Mouse (Mus musculus) ovary, adult 18-20 months (tissue): ENCODE measurements around the gene Slc25a26.
"Not testable (repeated sequence)": the region's sequence is repeated elsewhere in the genome, so short reads cannot be mapped to it uniquely, and the experiment has no call there.

Source experiments
- DNase-seq: peaks from one replicate; pipeline ENCODE4 v3.0.0; 2022; ENCODE audit warnings: low spot score, mixed read lengths

Gene Slc25a26

DNA sequence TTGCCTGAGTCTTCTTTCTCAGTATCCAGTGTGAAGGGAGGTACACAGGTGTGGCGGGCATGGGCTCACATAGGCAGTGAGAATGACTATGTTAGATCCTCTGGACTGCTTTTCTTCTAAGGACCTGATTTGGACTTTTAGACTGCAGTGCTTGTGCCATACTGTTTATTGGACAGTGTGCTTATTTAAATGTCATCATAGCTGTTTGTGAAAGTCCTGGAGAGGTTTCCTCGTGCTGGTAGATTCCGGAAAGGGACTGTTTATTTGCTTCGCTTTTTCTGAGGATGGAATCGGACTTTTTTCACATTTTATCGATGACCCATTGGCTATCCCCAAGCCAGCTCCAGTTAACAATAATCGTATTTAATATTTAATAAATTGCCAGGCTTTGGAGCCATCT lies 50.7 kb downstream of the Slc25a26 start:
- no peak for DNase-seq

DNA sequence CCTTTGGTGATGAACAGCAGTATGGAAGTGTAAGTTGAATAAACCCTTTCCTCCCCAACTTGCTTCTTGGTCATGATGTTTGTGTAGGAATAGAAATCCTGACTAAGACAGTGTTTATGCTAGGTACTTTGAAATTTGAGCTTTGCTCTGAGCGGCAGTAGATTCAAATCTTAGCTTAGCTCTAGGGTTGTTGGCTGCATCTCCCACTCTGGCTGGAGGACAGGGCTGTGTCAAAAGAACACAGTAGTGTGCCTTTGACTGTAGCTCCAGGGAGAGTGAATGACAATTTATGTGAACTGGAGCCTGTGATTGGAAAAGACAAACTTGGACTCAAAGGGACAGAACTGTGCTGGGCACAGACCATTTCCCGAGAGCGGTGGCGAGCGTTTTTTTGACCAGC lies 53.0 kb downstream of the Slc25a26 start:
- DNase-seq, result no peak

DNA sequence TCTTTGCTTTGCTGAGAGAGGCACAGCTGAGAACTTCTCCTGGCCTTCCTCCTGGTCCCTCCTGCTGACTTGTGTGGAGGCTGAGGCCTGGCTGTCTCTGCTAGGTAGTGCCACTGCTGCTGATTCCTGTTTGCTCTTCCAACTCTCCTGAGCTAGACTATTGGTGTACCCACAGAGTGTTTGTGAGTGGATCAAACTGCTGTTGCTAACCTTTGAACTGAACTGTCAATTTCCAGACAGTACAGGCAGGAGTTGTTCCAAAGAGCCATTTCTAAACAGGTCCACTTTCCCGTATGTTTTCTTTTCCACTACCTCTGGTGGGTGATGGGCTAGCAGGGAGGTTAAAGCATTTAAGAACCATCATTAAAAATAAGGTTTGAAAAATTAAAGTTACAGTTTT lies 58.5 kb downstream of the Slc25a26 start:
- not testable (repeated sequence) for DNase-seq

DNA sequence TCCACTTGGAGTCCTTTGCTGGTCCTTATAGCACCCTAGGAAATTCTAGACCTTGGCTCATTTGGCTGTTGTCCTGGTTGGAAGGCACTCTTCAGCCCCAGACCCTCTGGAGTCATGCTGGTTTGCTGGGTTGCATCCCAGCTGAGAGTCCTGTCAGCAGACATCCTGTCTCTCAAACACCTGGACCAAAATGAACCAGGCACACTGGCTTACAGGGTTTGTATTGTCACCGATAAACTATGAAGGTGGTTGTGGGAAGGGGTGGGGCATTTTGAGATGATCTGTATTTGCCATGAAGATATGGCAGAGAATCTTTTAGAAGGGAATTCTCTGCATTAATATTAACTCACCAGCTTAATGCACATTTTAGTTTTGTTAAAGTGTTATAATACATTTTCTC lies 60.8 kb downstream of the Slc25a26 start:
- no peak for DNase-seq

DNA sequence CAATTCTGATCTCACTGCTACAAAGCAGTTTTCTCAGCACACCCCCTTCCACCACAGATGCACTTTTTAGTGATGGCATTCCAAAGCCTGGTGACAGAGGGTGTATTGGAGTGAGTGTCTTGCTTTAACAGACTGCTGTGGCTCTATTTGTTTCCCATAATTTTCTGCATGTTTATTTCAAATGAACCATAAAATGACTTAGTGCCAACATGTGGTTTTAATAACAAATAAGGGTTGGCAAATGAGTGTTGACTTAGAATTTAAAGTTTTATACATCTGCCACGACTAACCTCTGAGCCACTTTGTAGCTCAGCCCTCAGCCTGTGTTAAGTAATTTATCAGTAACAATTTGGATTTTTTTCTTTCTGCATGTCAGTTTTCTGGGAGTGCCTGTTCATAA lies 61.2 kb downstream of the Slc25a26 start:
- DNase-seq, result no peak

DNA sequence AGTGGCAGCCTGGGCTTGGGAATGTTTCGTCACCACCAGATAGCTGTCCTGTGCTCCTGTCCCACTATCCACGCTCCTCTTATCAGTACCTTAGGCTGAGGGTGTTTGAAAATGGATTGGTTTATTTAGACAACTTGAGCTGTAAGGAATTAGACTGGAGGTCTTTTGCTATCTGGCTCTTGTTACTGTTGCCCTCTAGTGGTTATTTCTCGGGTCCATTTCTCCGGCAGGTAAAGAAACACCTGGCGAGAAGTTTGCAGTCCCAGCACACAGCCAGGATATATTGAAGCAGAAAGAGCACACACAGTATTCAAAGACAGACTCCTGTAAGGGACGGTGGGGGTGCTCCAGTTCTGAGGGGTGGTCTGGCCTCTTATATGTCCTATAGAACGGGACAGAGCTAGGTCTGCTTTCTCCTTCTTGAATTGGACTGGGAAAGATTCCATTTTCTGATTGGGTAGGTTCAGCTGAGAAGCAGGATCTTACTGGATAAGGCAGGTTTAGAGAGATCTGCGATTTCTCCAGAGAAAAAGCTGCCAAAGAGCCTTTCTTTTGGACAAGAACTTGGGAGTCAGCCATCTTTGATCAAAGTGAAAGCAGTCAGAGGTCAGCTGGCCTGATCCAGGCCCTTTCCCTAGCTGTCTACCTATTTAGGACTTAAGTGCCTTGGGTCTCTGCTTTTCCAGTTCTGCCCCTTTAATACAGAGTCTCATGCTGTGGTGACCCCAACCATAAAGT lies 63.2 kb downstream of the Slc25a26 start:
- no peak for DNase-seq

DNA sequence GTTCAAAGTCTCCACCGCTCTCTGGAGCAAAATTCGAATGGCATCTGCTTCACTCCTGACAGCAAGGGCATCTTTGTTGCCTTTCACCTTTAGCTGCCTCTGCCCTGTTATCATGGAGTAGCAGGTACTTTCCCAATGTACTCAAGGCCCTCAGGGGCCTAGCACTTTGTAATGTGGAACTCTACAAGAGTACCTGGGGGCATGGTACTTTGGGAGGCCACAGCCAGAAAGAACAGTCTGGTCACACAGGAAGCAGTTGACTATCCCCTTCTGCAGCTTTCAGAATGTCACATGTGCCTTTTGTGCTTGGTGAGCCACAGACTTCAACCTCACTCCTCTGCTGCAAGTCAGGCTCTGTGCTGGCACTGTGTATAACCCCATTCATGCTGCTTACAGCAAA lies 65.6 kb downstream of the Slc25a26 start:
- no peak for DNase-seq

DNA sequence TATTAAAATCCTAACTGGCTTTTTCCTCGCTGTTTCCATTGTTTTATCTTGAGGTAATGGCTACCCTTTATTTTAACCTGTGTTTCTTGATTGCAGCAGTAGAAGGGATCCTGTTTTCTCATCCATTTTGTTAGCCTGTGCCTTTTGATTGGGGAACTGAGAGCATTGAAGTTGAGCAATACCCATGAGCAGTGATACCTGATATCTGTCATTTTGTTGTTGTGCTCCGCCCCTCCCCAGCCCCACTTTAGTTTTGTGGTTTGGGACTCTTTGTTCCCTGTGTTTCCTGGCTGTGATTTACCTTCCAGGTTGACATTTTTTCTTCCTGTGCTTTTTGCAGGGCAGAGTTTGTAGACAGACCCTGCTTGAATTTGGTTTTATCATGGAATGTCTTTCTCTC lies 67.9 kb downstream of the Slc25a26 start:
- no peak for DNase-seq

DNA sequence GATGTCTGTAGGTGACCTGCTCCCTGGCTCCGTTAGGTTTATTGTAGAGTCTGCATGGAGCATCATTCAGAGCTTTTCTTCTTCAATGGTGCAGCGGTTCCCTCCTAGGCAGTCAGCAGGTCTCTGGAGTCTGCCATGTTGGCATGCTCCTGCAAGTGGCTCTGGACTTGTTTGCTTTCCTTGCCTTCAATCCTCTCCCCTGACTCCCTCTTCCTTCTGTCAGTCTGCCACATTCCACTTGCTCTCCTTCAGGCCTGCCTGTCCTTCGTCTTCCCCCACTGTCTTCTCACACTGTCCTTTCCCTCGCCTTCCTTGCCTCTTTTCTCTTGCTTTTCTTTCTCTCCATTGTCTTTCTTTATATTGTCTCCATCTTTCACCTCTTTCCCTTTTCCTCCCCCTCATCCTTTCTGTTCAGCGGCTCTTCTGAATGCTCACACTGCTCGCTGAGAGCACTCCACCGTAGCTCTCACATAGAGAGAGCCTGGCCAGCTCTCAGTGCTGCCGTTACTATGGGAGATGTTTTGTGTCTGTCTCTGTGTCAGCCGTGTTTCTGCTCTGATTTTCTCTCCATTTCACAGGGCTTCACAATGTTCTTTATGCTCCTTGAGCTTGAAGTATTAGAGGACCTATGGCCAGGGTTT lies 75.5 kb downstream of the Slc25a26 start:
- no peak for DNase-seq

DNA sequence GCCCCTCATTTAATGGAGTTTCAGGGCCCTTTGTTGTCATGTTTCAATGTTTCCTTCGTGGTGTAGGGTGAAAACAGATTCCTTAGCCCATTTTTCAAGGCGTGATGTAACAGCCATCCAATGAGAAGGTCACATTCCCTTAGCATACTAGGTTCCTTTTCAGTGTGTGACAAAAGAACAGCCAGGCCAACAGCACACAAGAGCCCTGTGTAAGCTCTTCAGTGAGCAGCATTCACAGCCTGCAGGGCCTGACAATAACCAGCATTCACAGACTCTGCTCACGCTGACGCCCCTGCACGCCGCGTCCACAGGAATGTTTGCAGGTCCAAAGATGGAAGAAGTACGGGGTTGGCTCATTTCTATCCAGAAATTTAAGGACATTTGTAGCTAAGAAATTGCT lies 77.9 kb downstream of the Slc25a26 start:
- DNase-seq, result no peak

DNA sequence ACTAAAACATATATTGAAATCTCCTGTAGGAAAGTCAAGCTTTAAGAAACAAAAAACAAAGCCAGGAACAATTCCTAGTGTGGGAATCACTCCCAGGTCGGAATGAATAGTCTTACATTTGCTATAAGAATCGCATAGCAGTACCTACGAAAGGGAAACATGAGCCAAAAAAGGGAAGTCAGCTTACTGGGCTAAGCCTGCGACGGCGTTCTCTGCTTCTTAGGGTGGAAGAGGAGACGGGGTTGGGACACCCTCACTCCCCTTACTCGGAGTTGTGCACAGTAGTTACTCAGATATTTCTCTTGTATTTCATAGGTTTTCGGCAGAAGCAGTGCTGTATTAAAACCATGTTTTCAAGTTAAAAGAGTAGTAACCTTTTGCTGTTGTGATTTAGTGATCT lies 81.9 kb downstream of the Slc25a26 start:
- no peak for DNase-seq

DNA sequence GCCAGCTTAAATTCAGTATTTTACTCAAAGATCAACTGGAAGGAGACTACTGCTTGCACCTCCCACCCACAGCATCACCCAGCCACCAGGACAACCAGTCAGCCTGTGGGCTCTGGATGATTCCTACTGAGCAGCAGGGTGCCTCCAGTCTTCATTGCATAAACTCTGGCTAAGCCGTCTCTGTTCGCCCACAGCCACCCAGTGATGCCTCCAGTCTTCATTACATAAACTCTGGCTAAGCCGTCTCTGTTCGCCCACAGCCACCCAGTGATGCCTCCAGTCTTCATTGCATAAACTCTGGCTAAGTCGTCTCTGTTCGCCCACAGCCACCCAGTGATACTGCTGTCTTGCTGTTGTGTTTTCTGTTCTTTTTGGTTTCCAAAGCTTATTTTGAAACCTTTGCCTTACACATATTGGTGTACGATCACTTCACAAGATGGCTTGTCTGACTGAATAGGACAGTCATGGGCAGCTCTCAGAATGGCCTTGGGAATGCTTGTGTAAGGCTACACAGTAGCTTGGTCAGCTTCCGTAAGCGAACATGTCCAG lies 84.1 kb downstream of the Slc25a26 start:
- no peak for DNase-seq

DNA sequence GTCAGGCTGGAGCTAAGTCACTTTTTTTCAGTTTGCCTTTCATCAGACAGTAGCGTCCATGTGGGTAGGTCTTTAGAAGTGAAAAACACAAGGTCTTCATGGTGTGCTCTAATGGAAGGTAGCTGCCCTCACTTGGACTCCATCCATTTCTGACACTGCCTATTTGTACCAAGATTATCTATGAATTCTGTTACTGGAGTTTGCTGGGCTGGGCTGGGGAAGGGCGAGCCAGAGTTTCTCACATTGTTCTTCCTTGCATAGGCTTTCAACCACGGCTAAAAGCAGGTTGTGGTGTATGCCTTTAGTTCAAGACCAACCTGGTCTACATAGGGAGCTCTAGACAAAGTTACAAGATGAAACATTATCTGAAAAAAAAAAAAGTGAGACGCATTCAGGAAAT lies 84.8 kb downstream of the Slc25a26 start:
- DNase-seq, result no peak

DNA sequence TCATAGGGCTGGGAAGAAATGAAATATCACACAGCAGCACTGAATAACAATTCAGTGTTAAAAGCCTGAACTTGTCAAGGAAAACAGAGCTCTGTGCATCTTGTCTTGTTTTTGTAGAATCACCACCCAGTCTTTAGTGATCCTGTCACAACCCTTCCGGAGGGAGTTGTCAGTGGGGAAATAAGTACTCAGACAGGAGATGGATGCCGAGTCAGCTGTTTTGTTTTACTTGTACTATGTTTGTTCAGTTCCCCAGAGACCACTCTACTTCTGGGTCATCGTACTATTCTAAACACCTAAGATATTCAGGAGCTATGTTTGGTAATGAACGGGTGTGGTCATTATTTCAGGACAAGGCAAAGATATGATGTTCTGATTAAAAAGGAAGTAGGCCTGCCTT lies 88.2 kb downstream of the Slc25a26 start:
- DNase-seq, result no peak

DNA sequence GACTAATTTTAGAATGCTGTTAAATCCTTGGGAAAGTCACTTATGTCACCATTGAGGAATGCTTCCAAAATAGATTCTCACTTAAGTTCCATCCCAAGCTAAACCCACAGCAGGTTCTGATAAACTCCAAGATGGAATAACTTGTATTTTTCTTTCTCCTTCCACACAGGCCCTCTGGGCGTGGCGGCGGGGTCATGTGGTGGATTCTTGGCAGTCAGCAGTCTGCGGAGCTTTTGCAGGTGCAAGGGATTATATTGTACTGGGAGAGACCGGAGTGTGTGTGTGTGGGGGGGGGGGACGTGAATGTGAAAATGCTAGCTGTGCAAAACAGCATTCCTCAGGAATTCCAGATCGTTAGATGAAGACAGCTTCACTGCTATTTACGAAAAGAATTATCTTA lies 92.1 kb downstream of the Slc25a26 start:
- DNase-seq, result no peak

DNA sequence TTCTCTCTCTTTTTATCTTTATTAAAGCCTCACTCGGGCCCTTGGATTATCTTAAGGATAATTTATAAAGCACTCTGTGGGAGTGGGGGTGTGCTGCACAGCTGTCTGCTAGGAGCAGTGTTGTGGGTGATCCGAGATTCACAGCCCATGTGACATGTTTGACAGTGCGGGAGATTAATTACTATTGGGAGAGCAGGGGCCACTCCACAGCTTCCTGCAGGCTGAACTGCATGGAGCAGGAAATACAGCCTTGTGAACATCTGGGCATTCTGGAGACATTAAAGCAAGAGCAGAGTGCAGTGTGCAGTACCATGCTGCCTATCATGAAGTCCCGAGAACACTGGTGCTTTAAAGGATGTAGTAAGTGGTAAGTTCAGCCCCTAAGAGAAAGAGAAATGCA lies 92.6 kb downstream of the Slc25a26 start:
- DNase-seq, result no peak

DNA sequence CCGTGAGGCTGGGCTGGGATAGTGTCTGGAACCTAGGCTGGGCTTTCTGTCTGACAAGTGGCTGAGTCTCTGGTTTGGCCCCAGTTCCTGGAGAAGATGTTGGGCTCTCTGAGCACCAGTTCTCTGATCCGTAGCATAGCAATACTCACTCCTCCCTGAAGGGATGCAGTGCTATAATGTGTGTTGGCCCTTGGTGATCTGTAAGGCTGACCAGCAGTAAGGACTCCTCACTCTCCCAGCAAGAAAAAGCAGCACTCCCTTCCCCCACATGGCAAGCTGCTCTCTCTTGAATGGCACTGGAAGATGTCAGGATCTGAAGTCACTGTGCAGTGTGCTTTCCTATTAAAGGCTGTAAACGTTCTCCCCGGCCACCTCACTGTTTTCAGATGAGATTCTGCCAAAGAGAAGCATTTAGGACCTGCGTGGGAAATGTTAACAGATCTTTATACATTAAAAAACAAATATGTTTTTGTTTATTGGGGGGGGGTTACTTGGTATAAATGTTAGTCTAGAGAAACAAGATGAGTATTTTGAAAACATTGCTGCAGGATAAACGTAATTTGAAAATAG lies 94.0 kb downstream of the Slc25a26 start:
- no peak for DNase-seq

DNA sequence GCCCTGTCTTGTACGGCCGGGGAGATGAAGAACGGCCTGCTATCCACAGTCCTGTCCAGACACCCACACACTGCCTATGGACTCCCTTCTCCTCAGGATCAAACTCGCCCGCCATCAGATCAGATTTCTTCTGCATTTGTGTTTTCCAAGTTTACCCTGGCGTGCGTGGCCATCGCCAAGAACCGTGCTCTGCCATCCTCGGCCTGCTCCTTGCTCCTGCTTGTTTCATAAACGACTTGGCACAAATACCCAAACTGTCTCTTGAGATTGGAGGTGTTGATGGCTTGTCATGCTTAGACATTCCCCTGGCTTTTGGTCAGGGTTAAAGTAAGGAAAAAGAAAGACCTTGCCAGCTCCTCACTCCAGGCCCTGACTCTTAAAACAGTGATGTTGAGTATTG lies 94.6 kb downstream of the Slc25a26 start:
- no peak for DNase-seq

DNA sequence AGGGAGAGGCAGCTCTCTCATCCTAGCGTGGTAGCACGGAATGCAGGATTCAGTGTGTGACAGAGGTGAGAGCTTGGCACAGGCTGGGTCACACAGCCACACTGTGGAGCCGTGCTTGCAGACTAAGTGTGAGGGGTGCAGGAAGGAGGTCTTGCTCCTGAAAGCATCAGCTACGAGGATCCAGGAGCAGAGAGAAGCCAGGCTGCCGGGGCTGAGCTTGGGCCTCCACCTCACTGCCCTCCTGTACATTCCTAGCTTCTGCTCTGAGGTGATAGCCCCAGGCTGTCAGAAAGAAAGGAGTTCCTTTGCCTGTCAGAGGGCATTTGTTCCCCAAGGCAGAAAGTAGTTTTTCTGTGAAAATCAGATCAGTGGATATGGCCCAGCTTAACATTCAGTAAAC lies 95.1 kb downstream of the Slc25a26 start:
- DNase-seq, result no peak

DNA sequence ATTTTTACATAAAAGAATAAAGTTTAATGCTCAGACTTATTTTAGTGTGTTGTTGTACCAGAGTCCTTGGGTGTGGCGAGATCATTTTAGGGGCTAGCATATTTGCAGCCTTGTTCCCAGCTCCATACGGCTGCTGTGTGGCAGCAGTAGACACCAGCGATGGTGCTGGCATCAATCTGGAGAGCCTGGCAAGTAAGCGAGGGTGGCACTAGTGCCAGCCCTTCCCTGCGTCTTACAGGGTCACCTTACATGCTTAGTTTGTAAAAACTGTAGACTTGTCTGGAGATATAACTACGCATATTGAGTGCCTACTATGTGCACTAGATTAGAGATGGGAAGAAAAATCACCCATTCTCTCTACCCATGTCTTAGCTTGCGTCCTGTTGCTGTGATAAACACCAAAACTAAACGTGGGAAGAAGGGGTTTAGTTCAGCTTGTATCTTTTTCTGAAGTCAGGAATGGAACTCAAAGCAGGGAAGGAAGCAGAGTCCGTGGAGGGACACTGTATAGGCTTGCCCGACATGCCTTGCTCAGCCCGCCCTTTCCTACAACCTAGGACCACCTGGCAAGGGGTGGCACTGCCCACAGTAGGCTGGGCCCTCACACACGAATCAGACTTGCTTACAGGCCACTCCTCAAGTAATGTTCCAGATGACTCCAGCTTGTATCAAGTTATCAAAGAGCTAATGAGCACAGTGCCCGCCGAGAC lies 96.1 kb downstream of the Slc25a26 start:
- DNase-seq, result no peak

DNA sequence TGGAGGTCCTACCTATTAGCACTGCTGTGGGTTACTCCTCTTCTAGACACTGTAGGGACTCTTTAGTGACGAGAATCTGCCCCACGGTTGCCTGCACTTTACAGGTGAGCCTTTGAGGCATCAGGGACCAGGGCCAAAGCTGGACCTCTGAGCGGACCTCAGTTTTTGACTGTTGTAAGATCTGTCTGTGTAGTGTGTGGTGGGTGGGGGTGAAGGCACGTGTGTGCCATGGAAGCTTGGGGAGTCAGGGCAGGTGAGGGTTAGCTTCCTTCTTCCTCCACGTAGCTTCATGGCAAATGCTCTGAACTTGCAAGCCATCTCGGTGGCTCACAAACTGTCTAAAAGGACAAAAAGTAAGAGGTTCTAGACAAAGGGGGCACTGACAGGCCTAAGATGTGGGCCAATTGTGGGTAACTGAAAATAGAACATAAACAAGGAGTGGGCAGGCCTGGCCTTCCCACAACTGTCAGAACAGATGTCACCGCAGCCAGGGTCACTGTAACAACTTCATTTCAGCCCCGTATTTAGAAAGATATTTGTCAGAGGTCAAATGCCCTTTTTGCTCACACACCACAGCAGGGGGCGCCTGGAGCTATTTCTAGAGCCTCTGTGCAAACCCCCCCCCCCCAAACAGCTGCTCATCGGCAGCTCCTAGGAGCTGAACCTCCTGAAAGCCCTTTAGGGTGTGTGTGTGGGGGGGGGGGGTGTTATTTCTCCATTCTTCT lies 96.8 kb downstream of the Slc25a26 start:
- no peak for DNase-seq

DNA sequence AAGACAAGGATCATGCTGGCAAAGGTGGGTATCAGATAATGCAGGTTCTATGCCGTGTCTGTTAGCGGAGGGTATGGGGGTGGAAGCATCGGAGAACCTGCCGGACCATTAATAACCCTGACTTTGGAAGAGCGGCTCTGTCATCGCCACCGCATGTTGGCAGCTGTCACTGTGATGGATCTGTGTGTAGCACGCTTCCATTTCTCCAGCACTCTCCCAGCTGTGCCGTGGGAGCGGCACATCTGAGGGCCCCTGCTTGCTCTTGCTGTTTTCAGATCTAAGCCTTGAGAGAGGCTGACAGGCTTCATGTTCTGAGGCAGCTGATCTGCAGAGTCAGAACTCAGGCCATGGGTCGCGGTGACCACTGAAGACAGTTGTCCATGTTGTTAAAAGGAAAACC lies 98.3 kb downstream of the Slc25a26 start:
- DNase-seq, result no peak
